Mouse (Mus musculus) cortical plate, adult 2 months (tissue): ENCODE measurements around the gene Ndufab1.

ENCODE experiments used
- CTCF ChIP-seq: fragments of 200-500 bp; IDR thresholded peaks from 2 replicates; pipeline ENCODE4 v1.5.1; 2011; ENCODE audit warnings: mild to moderate bottlenecking, control low read depth, low read length; ENCODE audit not compliant: insufficient read depth; ENCODE audit errors: extremely low read depth
- POLR2A ChIP-seq: fragments of 200-500 bp; IDR thresholded peaks from 2 replicates; pipeline ENCODE4 v1.6.1; 2011; ENCODE audit warnings: mild to moderate bottlenecking, low read length, control low read depth; ENCODE audit not compliant: insufficient read depth; ENCODE audit errors: extremely low read depth

DNA sequence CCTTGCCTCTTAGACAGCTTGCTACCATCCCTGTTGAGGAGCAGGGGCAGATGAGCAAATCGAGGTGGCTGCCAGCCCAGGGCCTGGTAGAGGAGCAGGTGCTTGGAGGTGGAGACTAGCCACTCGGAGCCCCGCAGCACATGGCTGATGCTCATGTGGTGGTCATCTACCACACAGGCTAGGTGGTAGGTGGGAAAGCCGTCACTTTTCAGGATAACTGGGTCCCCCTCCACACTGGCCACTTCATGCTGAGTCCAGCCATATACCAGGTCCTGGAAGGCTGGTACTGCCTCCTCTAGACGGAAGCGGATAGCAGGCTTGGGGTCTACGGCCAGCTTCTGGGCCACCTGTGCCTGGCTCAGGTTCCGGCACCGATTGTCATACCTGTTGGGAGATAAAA lies 53.5 kb downstream of the Ndufab1 start:
- TF ChIP-seq CTCF (no peak), POLR2A (no peak)
